In the genomic region with DNA sequence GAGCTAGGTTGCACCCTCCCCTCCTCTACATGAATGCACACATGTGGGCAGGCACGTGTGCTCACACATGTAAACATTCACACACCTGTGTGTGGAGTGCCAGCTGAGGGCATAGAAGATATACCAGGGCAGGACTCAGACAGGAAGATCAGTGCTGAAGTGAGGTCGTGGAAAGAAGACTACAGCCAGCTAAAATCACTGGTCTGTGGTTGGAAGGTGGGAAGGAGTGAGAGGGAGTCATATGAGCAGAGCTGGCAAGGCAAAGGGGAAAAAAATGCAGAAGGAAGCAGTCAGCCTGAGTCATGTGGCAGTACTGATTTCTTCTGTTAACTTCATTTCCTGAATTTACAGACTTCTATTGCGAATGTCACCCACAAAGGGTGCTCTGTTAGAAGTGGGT, we compare ENCODE assay signal across 10 mouse cellular contexts. TPM values are rescaled to one million over a fixed set of nuclear protein-coding genes. Genes with fewer than 3 reads are reported as not detected.
A peak's percentile ranks its signal among the peaks of the same experiment; 100 is the strongest.
DNase-seq lines count a peak whose midpoint lies in the region; ATAC-seq and TF ChIP-seq lines count a peak whose summit lies in the region.
"Had no signal": no experiment of that assay in that cellular context is flagged by ENCODE, and none has a peak within 500 bp of the region (broad histone marks: within the 10 kb centered on the region; RNA-seq: fewer than 3 reads in every experiment).

No protein-coding gene starts in this region.

- DNase-seq in 3T3-L1 (ENCODE audit: low read depth, low spot score): peak; percentile 86
- DNase-seq in lung, postnatal 25 days (ENCODE audit: low spot score): peak; percentile 39
- no peak for DNase-seq in ovary, postnatal 10 days (ENCODE audit: low spot score)
- DNase-seq in cerebellum, postnatal 14 days: no peak
- no peak for DNase-seq in left cerebral cortex, adult 18-20 months (ENCODE audit: low spot score in 2 of 2)

- no peak overlapping the region for H3K4me3 ChIP-seq in heart, embryonic 13.5 days
- H3K4me3 ChIP-seq in heart, embryonic 11.5 days (ENCODE audit: low read depth, low read length): no peak overlapping the region
- H3K4me3 ChIP-seq in bone marrow, adult 2 months (replicated peaks; ENCODE audit: control insufficient read depth, low read depth, low read length): no peak overlapping the region
- H3K4me3 ChIP-seq: hindbrain, embryonic 12.5 days; neural tube, embryonic 15.5 days had no signal

- no peak for ATAC-seq in heart, embryonic 13.5 days (ENCODE audit: extremely low read depth, insufficient number of reproducible peaks, low FRiP score, low TSS enrichment)
- ATAC-seq in heart, embryonic 11.5 days (replicated peaks; ENCODE audit: insufficient number of reproducible peaks, low FRiP score, low TSS enrichment): no peak

- WGBS in heart, embryonic 13.5 days: 48% methylated on average over 3 of the region's 3 CpGs
- 53% methylated on average over 3 of the region's 3 CpGs for WGBS in heart, embryonic 11.5 days (ENCODE audit: insufficient replicate concordance)
- WGBS in bone marrow, adult 2 months: 4% methylated on average over 3 of the region's 3 CpGs

- peaks cover 9% of the 10 kb centered on the region for H3K4me1 ChIP-seq in heart, embryonic 13.5 days
- 0 out of 2 replicates have a peak, but pooled peaks cover 3% of the 10 kb centered on the region for H3K4me1 ChIP-seq in heart, embryonic 11.5 days (ENCODE audit: control insufficient read depth, insufficient read depth, low read length)
- peaks cover 4% of the 10 kb centered on the region for H3K4me1 ChIP-seq in bone marrow, adult 2 months (ENCODE audit: control insufficient read depth, insufficient read depth, low read length)
- H3K4me1 ChIP-seq: hindbrain, embryonic 12.5 days; neural tube, embryonic 15.5 days had no signal

- H3K27ac ChIP-seq in heart, embryonic 13.5 days (replicated peaks): peak overlapping the region; percentile 42; the same call in 1 of the 2 replicates
- H3K27ac ChIP-seq in heart, embryonic 11.5 days (ENCODE audit: low read depth, low read length): no peak overlapping the region
- peak overlapping the region; percentile 73 for H3K27ac ChIP-seq in bone marrow, adult 2 months (ENCODE audit: control insufficient read depth, insufficient read depth, low read depth, low read length, poor library complexity)
- H3K27ac ChIP-seq: hindbrain, embryonic 12.5 days; neural tube, embryonic 15.5 days had no signal

- no peak overlapping the region for H3K4me2 ChIP-seq in heart, embryonic 13.5 days
- no peak overlapping the region for H3K4me2 ChIP-seq in heart, embryonic 11.5 days
- H3K4me2 ChIP-seq: hindbrain, embryonic 12.5 days; neural tube, embryonic 15.5 days had no signal

- H3K9ac ChIP-seq in heart, embryonic 13.5 days: no peak overlapping the region
- H3K9ac ChIP-seq in heart, embryonic 11.5 days (ENCODE audit: low read depth, low read length): no peak overlapping the region
- H3K9ac ChIP-seq: hindbrain, embryonic 12.5 days; neural tube, embryonic 15.5 days had no signal

- no peak for TF ChIP-seq POLR2A in bone marrow, adult 2 months (IDR thresholded peaks at IDR 0.05; ENCODE audit: borderline replicate concordance, control insufficient read depth, low read depth, low read length)

- H3K27me3 ChIP-seq in heart, embryonic 13.5 days (replicated peaks): no peaks in the 10 kb centered on the region
- H3K27me3 ChIP-seq in heart, embryonic 11.5 days (ENCODE audit: control insufficient read depth, insufficient read depth, low read length): no peaks in the 10 kb centered on the region
- H3K27me3 ChIP-seq: hindbrain, embryonic 12.5 days; neural tube, embryonic 15.5 days had no signal

- TF ChIP-seq CTCF in bone marrow, adult 2 months (IDR thresholded peaks at IDR 0.05; ENCODE audit: control insufficient read depth, insufficient read depth, low read length): no peak; the same call in 1 of the 2 replicates

- H3K36me3 ChIP-seq in heart, embryonic 13.5 days: no peaks in the 10 kb centered on the region
- no peaks in the 10 kb centered on the region for H3K36me3 ChIP-seq in heart, embryonic 11.5 days (ENCODE audit: control insufficient read depth, insufficient read depth, low read length)
- H3K36me3 ChIP-seq: hindbrain, embryonic 12.5 days; neural tube, embryonic 15.5 days had no signal

- H3K9me3 ChIP-seq in heart, embryonic 13.5 days: no peaks in the 10 kb centered on the region
- H3K9me3 ChIP-seq in heart, embryonic 11.5 days (replicated peaks; ENCODE audit: control insufficient read depth, low read length): no peaks in the 10 kb centered on the region
- H3K9me3 ChIP-seq: hindbrain, embryonic 12.5 days; neural tube, embryonic 15.5 days had no signal

RNA-seq across cellular contexts. Expression of gene Akr1a1, which starts 16.7 kb away (rescaled TPM):
- polyA plus RNA-seq in heart, embryonic 13.5 days (2015; fragmentation: Nextera tagmentation; extraction: Ambion mirVana): 580 and 636 TPM in 2 replicates
- 645 and 676 TPM in 2 replicates for polyA plus RNA-seq in heart, embryonic 11.5 days (2014; fragmentation: Nextera tagmentation; extraction: Ambion mirVana)
- 239 and 421 TPM in 2 replicates for polyA plus RNA-seq in bone marrow, adult 2 months (2011; ENCODE audit: insufficient read depth, insufficient read length, low replicate concordance, missing spikeins)
- 100 to 1,000 TPM; 419 to 426 TPM for total RNA-seq in left cerebral cortex, adult 18-20 months (2021)

RNA-seq across cellular contexts. Expression of gene Prdx1, which starts 17.2 kb away (rescaled TPM):
- 967 and 1,034 TPM in 2 replicates for polyA plus RNA-seq in heart, embryonic 13.5 days (2015; fragmentation: Nextera tagmentation; extraction: Ambion mirVana)
- polyA plus RNA-seq in heart, embryonic 11.5 days (2014; fragmentation: Nextera tagmentation; extraction: Ambion mirVana): 1,014 and 1,024 TPM in 2 replicates
- 134 and 410 TPM in 2 replicates for polyA plus RNA-seq in bone marrow, adult 2 months (2011; ENCODE audit: insufficient read depth, insufficient read length, low replicate concordance, missing spikeins)
- 100 to 1,000 TPM; 145 to 162 TPM for total RNA-seq in left cerebral cortex, adult 18-20 months (2021)

RNA-seq across cellular contexts. Expression of gene Mmachc, which starts 40.1 kb away (rescaled TPM):
- polyA plus RNA-seq in heart, embryonic 13.5 days (2015; fragmentation: Nextera tagmentation; extraction: Ambion mirVana): 33.5 and 35.1 TPM in 2 replicates
- polyA plus RNA-seq in heart, embryonic 11.5 days (2014; fragmentation: Nextera tagmentation; extraction: Ambion mirVana): 25.5 and 29.1 TPM in 2 replicates
- polyA plus RNA-seq in bone marrow, adult 2 months (2011; ENCODE audit: insufficient read depth, insufficient read length, low replicate concordance, missing spikeins): 3.4 and 8.6 TPM in 2 replicates
- 10 to 100 TPM; 16.1 to 17.5 TPM for total RNA-seq in left cerebral cortex, adult 18-20 months (2021)

RNA-seq across cellular contexts. Expression of gene Ccdc163, which starts 40.2 kb away (rescaled TPM):
- polyA plus RNA-seq in heart, embryonic 13.5 days (2015; fragmentation: Nextera tagmentation; extraction: Ambion mirVana): 17.9 and 20.2 TPM in 2 replicates
- polyA plus RNA-seq in heart, embryonic 11.5 days (2014; fragmentation: Nextera tagmentation; extraction: Ambion mirVana): 16.3 and 21.0 TPM in 2 replicates
- 18.9 and 60.7 TPM in 2 replicates for polyA plus RNA-seq in bone marrow, adult 2 months (2011; ENCODE audit: insufficient read depth, insufficient read length, low replicate concordance, missing spikeins)
- 1 to 10 TPM; 5.5 to 6.2 TPM for total RNA-seq in left cerebral cortex, adult 18-20 months (2021)

RNA-seq across cellular contexts. Expression of gene Nasp, which starts 40.4 kb away (rescaled TPM):
- polyA plus RNA-seq in heart, embryonic 13.5 days (2015; fragmentation: Nextera tagmentation; extraction: Ambion mirVana): 87.3 and 87.4 TPM in 2 replicates
- polyA plus RNA-seq in heart, embryonic 11.5 days (2014; fragmentation: Nextera tagmentation; extraction: Ambion mirVana): 135 TPM in 2 replicates
- 112 and 154 TPM in 2 replicates for polyA plus RNA-seq in bone marrow, adult 2 months (2011; ENCODE audit: insufficient read depth, insufficient read length, low replicate concordance, missing spikeins)
- 10 to 100 TPM; 24.4 to 30.2 TPM for total RNA-seq in left cerebral cortex, adult 18-20 months (2021)

Comparison
In these comparisons a context has a peak if more than half of its experiments do, and no peak if none do; other contexts are left out.
1. DNase-seq: peak in 3T3-L1 (single experiment) and lung, postnatal 25 days (single experiment); none in ovary, postnatal 10 days (single experiment), cerebellum, postnatal 14 days (0 of 2) and left cerebral cortex, adult 18-20 months (0 of 2).